Mouse (Mus musculus): ENCODE results near the gene Fa2h. TPM values are rescaled to one million over a fixed set of nuclear protein-coding genes. Genes with fewer than 3 reads are reported as not detected.

The Fa2h gene
- polyA plus RNA-seq, 1 experiment from 2014 or later = not detected

- H3K9me3 ChIP-seq (ENCODE audit: control insufficient read depth, low read length) = no peaks in the 10 kb centered on the region
- no peak overlapping the region for H3K4me2 ChIP-seq (ENCODE audit: low read depth)
- no peak overlapping the region for H3K27ac ChIP-seq (ENCODE audit: low read depth, low read length)
- no peaks in the 10 kb centered on the region for H3K4me1 ChIP-seq (ENCODE audit: control insufficient read depth, insufficient read depth, low read length)
- DNase-seq (ENCODE audit: low spot score) = no peak
- no peak for ATAC-seq (ENCODE audit: insufficient read depth, low FRiP score, low TSS enrichment)
- no peaks in the 10 kb centered on the region for H3K36me3 ChIP-seq (ENCODE audit: control insufficient read depth, insufficient read depth, low read length)
- WGBS = 87% methylated on average over 10 of the region's 10 CpGs
- H3K9ac ChIP-seq (ENCODE audit: low read length) = no peak overlapping the region
- no peaks in the 10 kb centered on the region for H3K27me3 ChIP-seq (ENCODE audit: control insufficient read depth, insufficient read depth, low read length)
- H3K4me3 ChIP-seq (ENCODE audit: low read depth, low read length) = no peak overlapping the region
Measured at GRCm38 (mm10) chr8:111417222-111417621, 23.6 kb upstream of the Fa2h start.

- 49% methylated on average over 4 of the region's 4 CpGs for WGBS
- Histone ChIP-seq H3K4me2 (ENCODE audit: low read depth) (no peak overlapping the region), H3K9me3 (ENCODE audit: control insufficient read depth, low read length) (no peaks in the 10 kb centered on the region), H3K9ac (ENCODE audit: low read length) (no peak overlapping the region), H3K36me3 (ENCODE audit: control insufficient read depth, insufficient read depth, low read length) (no peaks in the 10 kb centered on the region), H3K27ac (ENCODE audit: low read depth, low read length) (no peak overlapping the region), H3K4me3 (ENCODE audit: low read depth, low read length) (no peak overlapping the region), H3K27me3 (ENCODE audit: control insufficient read depth, insufficient read depth, low read length) (no peaks in the 10 kb centered on the region), H3K4me1 (ENCODE audit: control insufficient read depth, insufficient read depth, low read length) (no peaks in the 10 kb centered on the region)
- ATAC-seq (ENCODE audit: insufficient read depth, low FRiP score, low TSS enrichment) (no peak), DNase-seq (ENCODE audit: low spot score) (no peak)
Measured at GRCm38 (mm10) chr8:111403391-111403790, 9.8 kb upstream of the Fa2h start.

- Histone ChIP-seq H3K36me3 (ENCODE audit: control insufficient read depth, insufficient read depth, low read length) (no peaks in the 10 kb centered on the region), H3K27me3 (ENCODE audit: control insufficient read depth, insufficient read depth, low read length) (peaks cover 31% of the 10 kb centered on the region), H3K27ac (ENCODE audit: low read depth, low read length) (no peak overlapping the region), H3K9ac (ENCODE audit: low read length) (no peak overlapping the region), H3K4me3 (ENCODE audit: low read depth, low read length) (no peak overlapping the region), H3K9me3 (ENCODE audit: control insufficient read depth, low read length) (no peaks in the 10 kb centered on the region), H3K4me2 (ENCODE audit: low read depth) (no peak overlapping the region), H3K4me1 (ENCODE audit: control insufficient read depth, insufficient read depth, low read length) (peaks cover 2% of the 10 kb centered on the region; the same call in 1 of the 2 replicates)
- no peak for ATAC-seq (ENCODE audit: insufficient read depth, low FRiP score, low TSS enrichment)
- no peak for DNase-seq (ENCODE audit: low spot score)
- 33% methylated on average over 3 of the region's 3 CpGs for WGBS
Measured at GRCm38 (mm10) chr8:111391268-111391667, 2.4 kb downstream of the Fa2h start.

GRCm38 (mm10) chr8:111390837-111391236 is 2.8 kb downstream of the Fa2h start:
- H3K9me3 ChIP-seq (ENCODE audit: control insufficient read depth, low read length) = no peaks in the 10 kb centered on the region
- peaks cover 31% of the 10 kb centered on the region for H3K27me3 ChIP-seq (ENCODE audit: control insufficient read depth, insufficient read depth, low read length)
- no peak overlapping the region for H3K27ac ChIP-seq (ENCODE audit: low read depth, low read length)
- H3K36me3 ChIP-seq (ENCODE audit: control insufficient read depth, insufficient read depth, low read length) = no peaks in the 10 kb centered on the region
- DNase-seq (ENCODE audit: low spot score) (no peak), ATAC-seq (ENCODE audit: insufficient read depth, low FRiP score, low TSS enrichment) (no peak)
- no peak overlapping the region for H3K4me2 ChIP-seq (ENCODE audit: low read depth)
- H3K4me3 ChIP-seq (ENCODE audit: low read depth, low read length) = no peak overlapping the region
- no peak overlapping the region for H3K9ac ChIP-seq (ENCODE audit: low read length)
- peaks cover 2% of the 10 kb centered on the region; the same call in 1 of the 2 replicates for H3K4me1 ChIP-seq (ENCODE audit: control insufficient read depth, insufficient read depth, low read length)
- 79% methylated on average over 2 of the region's 2 CpGs for WGBS

GRCm38 (mm10) chr8:111389581-111389980 is 4.0 kb downstream of the Fa2h start:
- Histone ChIP-seq H3K9ac (ENCODE audit: low read length) (no peak overlapping the region), H3K9me3 (ENCODE audit: control insufficient read depth, low read length) (no peaks in the 10 kb centered on the region), H3K4me2 (ENCODE audit: low read depth) (no peak overlapping the region), H3K4me1 (ENCODE audit: control insufficient read depth, insufficient read depth, low read length) (peaks cover 2% of the 10 kb centered on the region; the same call in 1 of the 2 replicates), H3K36me3 (ENCODE audit: control insufficient read depth, insufficient read depth, low read length) (no peaks in the 10 kb centered on the region), H3K27ac (ENCODE audit: low read depth, low read length) (no peak overlapping the region), H3K4me3 (ENCODE audit: low read depth, low read length) (no peak overlapping the region), H3K27me3 (ENCODE audit: control insufficient read depth, insufficient read depth, low read length) (peaks cover 31% of the 10 kb centered on the region)
- WGBS = 84% methylated on average over 4 of the region's 4 CpGs
- ATAC-seq (ENCODE audit: insufficient read depth, low FRiP score, low TSS enrichment) (no peak), DNase-seq (ENCODE audit: low spot score) (no peak)

GRCm38 (mm10) chr8:111385915-111386314 is 7.7 kb downstream of the Fa2h start:
- Histone ChIP-seq H3K9me3 (ENCODE audit: control insufficient read depth, low read length) (no peaks in the 10 kb centered on the region), H3K9ac (ENCODE audit: low read length) (no peak overlapping the region), H3K4me3 (ENCODE audit: low read depth, low read length) (no peak overlapping the region), H3K4me1 (ENCODE audit: control insufficient read depth, insufficient read depth, low read length) (no peaks in the 10 kb centered on the region), H3K27me3 (ENCODE audit: control insufficient read depth, insufficient read depth, low read length) (peaks cover 6% of the 10 kb centered on the region; the same call in 1 of the 2 replicates), H3K4me2 (ENCODE audit: low read depth) (no peak overlapping the region), H3K36me3 (ENCODE audit: control insufficient read depth, insufficient read depth, low read length) (no peaks in the 10 kb centered on the region), H3K27ac (ENCODE audit: low read depth, low read length) (no peak overlapping the region)
- no peak for ATAC-seq (ENCODE audit: insufficient read depth, low FRiP score, low TSS enrichment)
- DNase-seq (ENCODE audit: low spot score) = no peak
- 86% methylated on average over 9 of the region's 9 CpGs for WGBS

GRCm38 (mm10) chr8:111384628-111385027 is 9.0 kb downstream of the Fa2h start:
- no peak overlapping the region for H3K9ac ChIP-seq (ENCODE audit: low read length)
- no peak overlapping the region for H3K4me3 ChIP-seq (ENCODE audit: low read depth, low read length)
- ATAC-seq (ENCODE audit: insufficient read depth, low FRiP score, low TSS enrichment) (no peak), DNase-seq (ENCODE audit: low spot score) (no peak)
- H3K9me3 ChIP-seq (ENCODE audit: control insufficient read depth, low read length) = no peaks in the 10 kb centered on the region
- H3K27ac ChIP-seq (ENCODE audit: low read depth, low read length) = no peak overlapping the region
- H3K27me3 ChIP-seq (ENCODE audit: control insufficient read depth, insufficient read depth, low read length) = no peaks in the 10 kb centered on the region
- no peaks in the 10 kb centered on the region for H3K36me3 ChIP-seq (ENCODE audit: control insufficient read depth, insufficient read depth, low read length)
- WGBS = 40% methylated on average over 2 of the region's 2 CpGs
- no peaks in the 10 kb centered on the region; the same call in 1 of the 2 replicates for H3K4me1 ChIP-seq (ENCODE audit: control insufficient read depth, insufficient read depth, low read length)
- H3K4me2 ChIP-seq (ENCODE audit: low read depth) = no peak overlapping the region

- Histone ChIP-seq H3K9ac (ENCODE audit: low read length) (no peak overlapping the region), H3K4me1 (ENCODE audit: control insufficient read depth, insufficient read depth, low read length) (no peaks in the 10 kb centered on the region; the same call in 1 of the 2 replicates), H3K9me3 (ENCODE audit: control insufficient read depth, low read length) (no peaks in the 10 kb centered on the region), H3K36me3 (ENCODE audit: control insufficient read depth, insufficient read depth, low read length) (no peaks in the 10 kb centered on the region), H3K27me3 (ENCODE audit: control insufficient read depth, insufficient read depth, low read length) (no peaks in the 10 kb centered on the region), H3K4me2 (ENCODE audit: low read depth) (no peak overlapping the region), H3K4me3 (ENCODE audit: low read depth, low read length) (no peak overlapping the region), H3K27ac (ENCODE audit: low read depth, low read length) (no peak overlapping the region)
- 41% methylated on average over 6 of the region's 6 CpGs for WGBS
- ATAC-seq (ENCODE audit: insufficient read depth, low FRiP score, low TSS enrichment) = no peak
- peak; percentile 15 for DNase-seq (ENCODE audit: low spot score)
Measured at GRCm38 (mm10) chr8:111375192-111375591, 18.4 kb downstream of the Fa2h start.

GRCm38 (mm10) chr8:111369711-111370110 is 23.9 kb downstream of the Fa2h start:
- WGBS = 86% methylated on average over 9 of the region's 9 CpGs
- H3K27ac ChIP-seq (ENCODE audit: low read depth, low read length) = no peak overlapping the region
- H3K4me3 ChIP-seq (ENCODE audit: low read depth, low read length) = no peak overlapping the region
- H3K9ac ChIP-seq (ENCODE audit: low read length) = no peak overlapping the region
- ATAC-seq (ENCODE audit: insufficient read depth, low FRiP score, low TSS enrichment) (no peak), DNase-seq (ENCODE audit: low spot score) (no peak)
- no peaks in the 10 kb centered on the region for H3K27me3 ChIP-seq (ENCODE audit: control insufficient read depth, insufficient read depth, low read length)
- no peaks in the 10 kb centered on the region for H3K36me3 ChIP-seq (ENCODE audit: control insufficient read depth, insufficient read depth, low read length)
- H3K9me3 ChIP-seq (ENCODE audit: control insufficient read depth, low read length) = no peaks in the 10 kb centered on the region
- H3K4me2 ChIP-seq (ENCODE audit: low read depth) = no peak overlapping the region
- no peaks in the 10 kb centered on the region for H3K4me1 ChIP-seq (ENCODE audit: control insufficient read depth, insufficient read depth, low read length)

Data from neural tube, embryonic 11.5 days (tissue).